Mouse (Mus musculus): ENCODE data around the gene Sdhaf3.
"Not testable (repeated sequence)": the region's sequence is repeated elsewhere in the genome, so short reads cannot be mapped to it uniquely, and the experiment has no call there.

Sdhaf3 gene

GRCm38 (mm10) chr6:6955764-6956561 is at the start of gene Sdhaf3:
TSS of gene Sdhaf3 (plus strand) at chr6:6956004.
- DNase-seq (ENCODE audit: low read depth, low spot score): peak; percentile 97
- Histone ChIP-seq H3K27me3 (ENCODE audit: control insufficient read depth, insufficient read depth, low read length, poor library complexity, severe bottlenecking) (no peaks in the 10 kb centered on the region), H3K36me3 (ENCODE audit: control insufficient read depth, insufficient read depth, low read length, poor library complexity, severe bottlenecking) (no peaks in the 10 kb centered on the region)

- Histone ChIP-seq H3K36me3 (ENCODE audit: control insufficient read depth, insufficient read depth, low read length, poor library complexity, severe bottlenecking) (no peaks in the 10 kb centered on the region), H3K27me3 (ENCODE audit: control insufficient read depth, insufficient read depth, low read length, poor library complexity, severe bottlenecking) (no peaks in the 10 kb centered on the region)
- no peak for DNase-seq (ENCODE audit: low read depth, low spot score)
Measured at GRCm38 (mm10) chr6:6909586-6909985, 46.2 kb upstream of the Sdhaf3 start.

- H3K27me3 ChIP-seq (ENCODE audit: control insufficient read depth, insufficient read depth, low read length, poor library complexity, severe bottlenecking): no peaks in the 10 kb centered on the region
- no peaks in the 10 kb centered on the region for H3K36me3 ChIP-seq (ENCODE audit: control insufficient read depth, insufficient read depth, low read length, poor library complexity, severe bottlenecking)
- no peak for DNase-seq (ENCODE audit: low read depth, low spot score)
Measured at GRCm38 (mm10) chr6:6914304-6914703, 41.5 kb upstream of the Sdhaf3 start.

GRCm38 (mm10) chr6:6914849-6915525 is 40.8 kb upstream of the Sdhaf3 start:
- H3K36me3 ChIP-seq (ENCODE audit: control insufficient read depth, insufficient read depth, low read length, poor library complexity, severe bottlenecking): no peaks in the 10 kb centered on the region
- H3K27me3 ChIP-seq (ENCODE audit: control insufficient read depth, insufficient read depth, low read length, poor library complexity, severe bottlenecking): no peaks in the 10 kb centered on the region
- peak; percentile 33 for DNase-seq (ENCODE audit: low read depth, low spot score)

GRCm38 (mm10) chr6:6915526-6915915 is 40.3 kb upstream of the Sdhaf3 start:
- no peaks in the 10 kb centered on the region for H3K27me3 ChIP-seq (ENCODE audit: control insufficient read depth, insufficient read depth, low read length, poor library complexity, severe bottlenecking)
- DNase-seq (ENCODE audit: low read depth, low spot score): no peak
- H3K36me3 ChIP-seq (ENCODE audit: control insufficient read depth, insufficient read depth, low read length, poor library complexity, severe bottlenecking): no peaks in the 10 kb centered on the region

GRCm38 (mm10) chr6:6917334-6917733 is 38.5 kb upstream of the Sdhaf3 start:
- H3K27me3 ChIP-seq (ENCODE audit: control insufficient read depth, insufficient read depth, low read length, poor library complexity, severe bottlenecking): no peaks in the 10 kb centered on the region
- no peaks in the 10 kb centered on the region for H3K36me3 ChIP-seq (ENCODE audit: control insufficient read depth, insufficient read depth, low read length, poor library complexity, severe bottlenecking)
- no peak for DNase-seq (ENCODE audit: low read depth, low spot score)

GRCm38 (mm10) chr6:6925264-6925663 is 30.5 kb upstream of the Sdhaf3 start:
- H3K36me3 ChIP-seq (ENCODE audit: control insufficient read depth, insufficient read depth, low read length, poor library complexity, severe bottlenecking): no peaks in the 10 kb centered on the region
- DNase-seq (ENCODE audit: low read depth, low spot score): no peak
- H3K27me3 ChIP-seq (ENCODE audit: control insufficient read depth, insufficient read depth, low read length, poor library complexity, severe bottlenecking): no peaks in the 10 kb centered on the region

GRCm38 (mm10) chr6:6930831-6931230 is 25.0 kb upstream of the Sdhaf3 start:
- no peaks in the 10 kb centered on the region for H3K36me3 ChIP-seq (ENCODE audit: control insufficient read depth, insufficient read depth, low read length, poor library complexity, severe bottlenecking)
- DNase-seq (ENCODE audit: low read depth, low spot score): no peak
- H3K27me3 ChIP-seq (ENCODE audit: control insufficient read depth, insufficient read depth, low read length, poor library complexity, severe bottlenecking): no peaks in the 10 kb centered on the region

GRCm38 (mm10) chr6:6931507-6931906 is 24.3 kb upstream of the Sdhaf3 start:
- Histone ChIP-seq H3K27me3 (ENCODE audit: control insufficient read depth, insufficient read depth, low read length, poor library complexity, severe bottlenecking) (no peaks in the 10 kb centered on the region), H3K36me3 (ENCODE audit: control insufficient read depth, insufficient read depth, low read length, poor library complexity, severe bottlenecking) (no peaks in the 10 kb centered on the region)
- DNase-seq (ENCODE audit: low read depth, low spot score): no peak

GRCm38 (mm10) chr6:6940845-6941244 is 15.0 kb upstream of the Sdhaf3 start:
- Histone ChIP-seq H3K36me3 (ENCODE audit: control insufficient read depth, insufficient read depth, low read length, poor library complexity, severe bottlenecking) (no peaks in the 10 kb centered on the region), H3K27me3 (ENCODE audit: control insufficient read depth, insufficient read depth, low read length, poor library complexity, severe bottlenecking) (no peaks in the 10 kb centered on the region)
- DNase-seq (ENCODE audit: low read depth, low spot score): no peak

GRCm38 (mm10) chr6:6942813-6943212 is 13.0 kb upstream of the Sdhaf3 start:
- Histone ChIP-seq H3K36me3 (ENCODE audit: control insufficient read depth, insufficient read depth, low read length, poor library complexity, severe bottlenecking) (no peaks in the 10 kb centered on the region), H3K27me3 (ENCODE audit: control insufficient read depth, insufficient read depth, low read length, poor library complexity, severe bottlenecking) (no peaks in the 10 kb centered on the region)
- peak; percentile 24 for DNase-seq (ENCODE audit: low read depth, low spot score)

- no peaks in the 10 kb centered on the region for H3K36me3 ChIP-seq (ENCODE audit: control insufficient read depth, insufficient read depth, low read length, poor library complexity, severe bottlenecking)
- H3K27me3 ChIP-seq (ENCODE audit: control insufficient read depth, insufficient read depth, low read length, poor library complexity, severe bottlenecking): no peaks in the 10 kb centered on the region
- no peak for DNase-seq (ENCODE audit: low read depth, low spot score)
Measured at GRCm38 (mm10) chr6:6947650-6948049, 8.2 kb upstream of the Sdhaf3 start.

- Histone ChIP-seq H3K36me3 (ENCODE audit: control insufficient read depth, insufficient read depth, low read length, poor library complexity, severe bottlenecking) (no peaks in the 10 kb centered on the region), H3K27me3 (ENCODE audit: control insufficient read depth, insufficient read depth, low read length, poor library complexity, severe bottlenecking) (no peaks in the 10 kb centered on the region)
- DNase-seq (ENCODE audit: low read depth, low spot score): no peak
Measured at GRCm38 (mm10) chr6:6955395-6955763, 425 bp upstream of the Sdhaf3 start.

- not testable (repeated sequence) for DNase-seq (ENCODE audit: low read depth, low spot score)
Measured at GRCm38 (mm10) chr6:6959234-6959633, 3.4 kb downstream of the Sdhaf3 start.

GRCm38 (mm10) chr6:6997226-6997946 is 41.6 kb downstream of the Sdhaf3 start:
- H3K27me3 ChIP-seq (ENCODE audit: control insufficient read depth, insufficient read depth, low read length, poor library complexity, severe bottlenecking): no peaks in the 10 kb centered on the region
- no peak for DNase-seq (ENCODE audit: low read depth, low spot score)
- H3K36me3 ChIP-seq (ENCODE audit: control insufficient read depth, insufficient read depth, low read length, poor library complexity, severe bottlenecking): no peaks in the 10 kb centered on the region

More at GRCm38 (mm10) chr6:6959234-6959633, 3.4 kb downstream of the Sdhaf3 start:
- not testable (repeated sequence) for H3K36me3 ChIP-seq (ENCODE audit: control insufficient read depth, insufficient read depth, low read length, poor library complexity, severe bottlenecking); H3K27me3 ChIP-seq (ENCODE audit: control insufficient read depth, insufficient read depth, low read length, poor library complexity, severe bottlenecking)
